Mouse (Mus musculus) macrophage (primary cell): Measurements from ENCODE around the gene Gm9945. TPM values are rescaled to one million over a fixed set of nuclear protein-coding genes. Genes with fewer than 3 reads are reported as not detected.
A peak's percentile ranks its signal among the peaks of the same experiment; 100 is the strongest.

ENCODE experiments used
- H3K27ac ChIP-seq: fragments of 350-480 bp; formaldehyde crosslinking; 2 replicates; pipeline ENCODE4 v1.9.0; 2021
- H3K36me3 ChIP-seq: fragments of 350-480 bp; formaldehyde crosslinking; 2 replicates; pipeline ENCODE4 v1.9.0; 2021; ENCODE audit errors: inconsistent target
- H3K4me3 ChIP-seq: fragments of 350-480 bp; formaldehyde crosslinking; 2 replicates; pipeline ENCODE4 v1.9.0; 2021; ENCODE audit errors: inconsistent target
- H3K79me2 ChIP-seq: fragments of 350-480 bp; formaldehyde crosslinking; 2 replicates; pipeline ENCODE4 v1.9.0; 2021; ENCODE audit errors: inconsistent target
- WGBS: methylation state at CpG from one replicate; pipeline ENCODE4 v1.1.7; 2026; ENCODE audit warnings: inconsistent platforms; ENCODE audit not compliant: missing documents; 5-methylcytosine and 5-hydroxymethylcytosine counted together
- polyA plus RNA-seq: library from polyadenylated mRNA; stranded (reverse); fragments of 250-400 nt; gene quantifications from 3 replicates; pipeline ENCODE4 v1.2.4, GENCODE M21; 2018; ENCODE audit warnings: inconsistent platforms
- total RNA-seq, 78 experiments: library from RNA; depleted of rRNA; stranded (reverse); fragments of 250-400 nt; gene quantifications; 1 replicate in 9 of 78; 2 replicates in 24 of 78; 3 replicates in 43 of 78; 4 replicates in 2 of 78; pipeline ENCODE4 v1.2.4; 2018; ENCODE audit warnings: inconsistent platforms in 56 of 78

The Gm9945 gene
- total RNA-seq (2018; cell fraction: chromatin; rRNA removed) = not detected
- not detected for total RNA-seq (2018; cell fraction: cytosol; rRNA removed)
- total RNA-seq (2018; cell fraction: nucleus; rRNA removed) = not detected
- polyA plus RNA-seq = not detected in 3 replicates

GRCm38 (mm10) chr11:53479783-53480301, at the start of gene Gm9945, which contains the start of gene Sowaha:
TSS of gene Gm9945 (plus strand) at chr11:53480166.
TSS of gene Sowaha (minus strand) at chr11:53480274.
- no peaks in the 10 kb centered on the region for H3K79me2 ChIP-seq
- H3K27ac ChIP-seq = no peak within 1 kb of the TSS
- WGBS = 1% methylated on average over 31 of the region's 40 CpGs
- H3K36me3 ChIP-seq = no peaks in the 10 kb centered on the region
- H3K4me3 ChIP-seq = no peak within 1 kb of the TSS

DNA sequence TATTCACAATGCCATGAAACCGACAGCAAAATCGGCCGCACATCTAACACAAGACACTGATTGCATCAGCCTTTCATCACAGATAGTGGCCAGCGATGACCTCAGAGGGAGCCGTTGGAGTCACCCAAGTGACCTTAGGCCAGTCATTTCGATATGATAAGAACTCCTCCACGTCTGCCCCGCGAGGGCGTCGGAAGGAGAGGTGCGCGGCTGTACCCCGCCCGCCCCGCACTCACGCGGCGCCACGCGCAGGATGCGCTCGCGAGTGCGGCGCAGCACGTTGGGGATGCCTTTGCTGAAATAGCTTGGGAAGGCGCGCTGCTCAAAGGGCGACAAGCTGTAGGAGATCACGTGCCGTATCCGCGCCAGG, 49.7 kb upstream of the Gm9945 start:
- Histone ChIP-seq H3K79me2 (peaks cover 13% of the 10 kb centered on the region), H3K36me3 (peaks cover 13% of the 10 kb centered on the region), H3K27ac (peak overlapping the region; percentile 67), H3K4me3 (peak overlapping the region; percentile 71)
- WGBS = 1% methylated on average over 31 of the region's 34 CpGs

DNA sequence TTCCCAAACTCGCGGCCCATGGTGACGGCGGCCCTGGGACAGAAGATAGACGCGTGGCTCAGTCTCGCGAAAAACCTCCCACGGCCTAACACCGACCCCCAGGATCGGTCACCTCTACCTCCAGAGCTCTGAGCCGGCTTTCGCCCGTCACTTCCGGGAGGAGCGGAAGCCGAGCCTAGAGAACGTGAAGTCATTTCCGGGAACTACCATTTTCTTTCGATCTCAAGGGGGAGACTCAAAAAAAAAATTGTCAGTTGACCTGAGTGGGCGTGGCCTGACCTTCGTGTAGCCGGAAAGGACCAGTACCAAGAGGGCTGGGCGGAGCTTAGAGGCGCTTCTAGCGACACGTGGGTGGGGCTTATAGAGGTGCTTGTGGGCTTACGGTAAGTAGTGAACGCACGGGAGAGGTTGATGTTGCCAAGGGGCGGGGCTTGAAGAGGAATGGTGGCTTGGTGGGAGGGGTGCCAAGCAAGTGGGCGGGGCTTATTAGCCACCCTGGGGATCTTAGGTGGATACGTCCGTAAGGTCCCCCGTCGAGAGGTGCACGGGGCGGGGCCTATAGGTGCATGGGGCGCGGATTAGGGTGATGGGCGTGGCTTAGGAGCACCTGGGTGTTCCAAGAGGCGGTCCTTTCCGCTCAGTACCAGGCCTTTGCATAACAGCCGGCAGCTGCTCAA, 49.2 kb upstream of the Gm9945 start, which contains the start of the genes Uqcrq and Gdf9:
TSS of gene Uqcrq (minus strand) at position 162 of the 677 bp plus-strand sequence.
TSS of gene Gdf9 (plus strand) at position 354 of the 677 bp plus-strand sequence.
- peaks cover 13% of the 10 kb centered on the region for H3K79me2 ChIP-seq
- peak within 1 kb of the TSS; percentile 67 for H3K27ac ChIP-seq
- H3K36me3 ChIP-seq = peaks cover 13% of the 10 kb centered on the region
- H3K4me3 ChIP-seq = peak within 1 kb of the TSS; percentile 71
- under 1% methylated on average over 43 of the region's 44 CpGs for WGBS

- 22% methylated on average over 9 of the region's 9 CpGs for WGBS
- Histone ChIP-seq H3K27ac (peak overlapping the region; percentile 67), H3K79me2 (peaks cover 13% of the 10 kb centered on the region), H3K36me3 (peaks cover 13% of the 10 kb centered on the region), H3K4me3 (peak overlapping the region; percentile 71)
Observed at GRCm38 (mm10) chr11:53431347-53432056, 48.5 kb upstream of the Gm9945 start.

GRCm38 (mm10) chr11:53433057-53433456, 46.9 kb upstream of the Gm9945 start:
- Histone ChIP-seq H3K36me3 (peaks cover 9% of the 10 kb centered on the region), H3K79me2 (peaks cover 13% of the 10 kb centered on the region), H3K27ac (no peak overlapping the region), H3K4me3 (no peak overlapping the region)
- WGBS = 45% methylated on average over 6 of the region's 6 CpGs

- no peak overlapping the region for H3K27ac ChIP-seq
- no peak overlapping the region for H3K4me3 ChIP-seq
- 68% methylated on average over 8 of the region's 8 CpGs for WGBS
- H3K36me3 ChIP-seq = no peaks in the 10 kb centered on the region
- no peaks in the 10 kb centered on the region for H3K79me2 ChIP-seq
Observed at GRCm38 (mm10) chr11:53435504-53435903, 44.5 kb upstream of the Gm9945 start.

GRCm38 (mm10) chr11:53436338-53436737, 43.6 kb upstream of the Gm9945 start:
- no peaks in the 10 kb centered on the region for H3K36me3 ChIP-seq
- no peak overlapping the region for H3K4me3 ChIP-seq
- no peaks in the 10 kb centered on the region for H3K79me2 ChIP-seq
- 0 out of 2 replicates have a peak overlapping the region, but pooled peaks have one; percentile 5 for H3K27ac ChIP-seq
- WGBS = 53% methylated on average over 6 of the region's 6 CpGs

DNA sequence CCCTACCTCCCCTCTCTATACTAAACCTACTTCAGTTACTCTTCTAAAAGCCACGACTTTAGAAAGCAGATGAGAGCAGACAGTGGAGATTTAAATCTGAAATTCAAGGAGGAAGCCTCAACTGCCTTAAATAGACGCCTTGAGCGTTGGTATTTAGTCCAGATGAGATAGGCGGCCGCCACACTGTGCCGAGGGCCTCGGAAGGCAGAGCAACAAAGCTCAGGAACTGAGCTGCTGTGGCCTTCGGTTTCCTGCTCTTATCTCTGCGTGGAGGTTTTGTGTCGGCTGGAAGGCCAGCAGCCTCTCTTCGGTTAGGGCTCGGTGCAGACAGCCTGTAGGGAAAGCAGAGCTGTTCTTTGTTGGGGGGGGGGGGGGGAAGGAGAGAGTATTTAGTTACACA, 38.0 kb upstream of the Gm9945 start:
- H3K4me3 ChIP-seq = no peak overlapping the region
- 24% methylated on average over 12 of the region's 12 CpGs for WGBS
- H3K79me2 ChIP-seq = no peaks in the 10 kb centered on the region
- no peak overlapping the region for H3K27ac ChIP-seq
- no peaks in the 10 kb centered on the region for H3K36me3 ChIP-seq

GRCm38 (mm10) chr11:53443861-53444260, 36.1 kb upstream of the Gm9945 start:
- H3K79me2 ChIP-seq = no peaks in the 10 kb centered on the region
- WGBS = 13% methylated on average over 6 of the region's 6 CpGs
- H3K36me3 ChIP-seq = no peaks in the 10 kb centered on the region
- no peak overlapping the region for H3K27ac ChIP-seq
- no peak overlapping the region for H3K4me3 ChIP-seq

DNA sequence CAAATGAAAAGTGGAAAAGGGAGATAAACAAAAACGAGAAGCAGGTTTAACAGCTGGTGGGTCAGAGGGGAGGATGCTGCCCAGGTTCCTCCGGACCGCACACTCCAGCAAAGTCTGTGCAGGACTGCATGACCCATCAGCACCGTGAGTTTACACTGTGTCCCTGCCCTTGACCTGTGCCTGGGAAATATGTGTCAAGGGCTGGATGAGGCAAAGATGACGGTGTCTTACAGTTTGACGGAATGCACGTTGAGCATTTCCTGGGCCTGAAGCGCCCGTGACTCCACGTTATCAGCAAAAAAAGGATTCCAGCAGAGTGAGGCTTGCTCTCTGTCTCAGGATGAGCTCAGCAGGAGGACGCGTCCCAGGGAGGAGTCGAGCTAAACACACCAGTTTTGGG, 34.4 kb upstream of the Gm9945 start:
- H3K4me3 ChIP-seq = no peak overlapping the region
- no peak overlapping the region for H3K27ac ChIP-seq
- 91% methylated on average over 13 of the region's 13 CpGs for WGBS
- no peaks in the 10 kb centered on the region for H3K36me3 ChIP-seq
- no peaks in the 10 kb centered on the region for H3K79me2 ChIP-seq

DNA sequence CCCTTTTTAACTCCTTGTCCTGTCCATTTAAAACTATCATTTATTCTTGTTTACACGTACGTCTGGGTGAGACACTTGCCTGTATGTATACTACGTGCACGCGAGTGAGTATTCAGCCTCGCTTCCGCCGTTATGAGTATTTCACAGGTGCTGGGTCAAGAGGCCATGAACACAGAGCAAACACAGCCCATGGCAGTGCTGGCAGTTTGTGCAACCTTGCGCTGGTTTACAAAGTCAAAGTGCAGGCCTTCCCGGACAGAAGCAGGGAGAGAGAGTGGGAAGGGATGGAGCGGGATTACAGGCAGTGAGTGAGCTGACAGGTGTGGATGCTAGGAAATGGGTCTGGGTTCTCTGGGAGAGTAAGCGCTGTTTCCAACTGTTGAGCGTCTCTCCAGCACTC, 33.8 kb upstream of the Gm9945 start:
- WGBS = 98% methylated on average over 13 of the region's 13 CpGs
- Histone ChIP-seq H3K4me3 (no peak overlapping the region), H3K27ac (no peak overlapping the region)

DNA sequence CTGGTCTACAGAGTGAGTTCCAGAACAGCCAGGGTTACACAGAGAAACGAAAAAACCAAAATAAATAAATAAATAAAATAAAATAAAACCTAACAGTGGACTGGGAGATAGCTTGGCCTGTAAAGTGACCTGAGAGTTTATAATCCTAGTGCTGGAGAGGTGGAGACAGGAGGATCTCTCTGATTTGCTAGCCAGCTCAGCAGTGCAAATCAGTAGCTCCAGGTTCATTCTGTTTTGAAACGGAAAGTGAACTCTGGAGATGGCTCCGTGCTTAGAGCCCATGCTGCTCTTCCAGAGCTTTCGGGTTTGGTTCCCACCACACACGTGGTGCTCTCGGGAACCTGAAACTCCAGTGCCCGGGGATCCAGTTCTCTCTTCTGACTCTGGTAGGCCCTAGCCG, 32.0 kb upstream of the Gm9945 start:
- Histone ChIP-seq H3K27ac (no peak overlapping the region), H3K79me2 (no peaks in the 10 kb centered on the region), H3K4me3 (no peak overlapping the region), H3K36me3 (no peaks in the 10 kb centered on the region)
- WGBS = 85% methylated on average over 8 of the region's 8 CpGs

More for the DNA sequence above, 33.8 kb upstream of the Gm9945 start:
- H3K79me2 ChIP-seq = no peaks in the 10 kb centered on the region
- H3K36me3 ChIP-seq = no peaks in the 10 kb centered on the region

DNA sequence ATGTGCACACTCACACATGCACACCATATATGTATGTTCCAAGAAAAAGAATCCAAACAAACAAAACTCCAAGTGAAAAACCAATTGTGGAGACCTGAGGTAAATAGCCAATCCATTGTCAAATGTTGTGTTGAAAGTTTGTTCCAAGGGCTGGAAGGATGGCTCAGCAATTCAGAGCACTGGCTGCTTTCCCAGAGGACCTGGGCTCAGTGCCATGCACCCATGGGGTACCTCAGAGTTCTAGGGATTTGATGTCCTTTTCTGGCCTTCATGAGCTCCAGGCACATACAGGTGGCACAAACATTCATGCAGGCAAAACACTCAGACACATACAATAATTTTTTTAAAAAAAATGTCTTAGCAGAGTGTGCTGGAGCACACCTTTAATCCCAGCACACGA, 31.4 kb upstream of the Gm9945 start:
- 100% methylated on average over 1 of the region's 1 CpGs for WGBS
- no peaks in the 10 kb centered on the region for H3K79me2 ChIP-seq
- no peaks in the 10 kb centered on the region for H3K36me3 ChIP-seq
- H3K4me3 ChIP-seq = no peak overlapping the region
- H3K27ac ChIP-seq = no peak overlapping the region

- WGBS = 8% methylated on average over 14 of the region's 15 CpGs
- H3K4me3 ChIP-seq = no peak overlapping the region
Observed at GRCm38 (mm10) chr11:53450070-53450705, 29.8 kb upstream of the Gm9945 start.

More at GRCm38 (mm10) chr11:53450070-53450705, 29.8 kb upstream of the Gm9945 start:
- Histone ChIP-seq H3K36me3 (no peaks in the 10 kb centered on the region), H3K79me2 (no peaks in the 10 kb centered on the region), H3K27ac (no peak overlapping the region)
